Mouse (Mus musculus): ENCODE results near the gene Fggy.

DNA sequence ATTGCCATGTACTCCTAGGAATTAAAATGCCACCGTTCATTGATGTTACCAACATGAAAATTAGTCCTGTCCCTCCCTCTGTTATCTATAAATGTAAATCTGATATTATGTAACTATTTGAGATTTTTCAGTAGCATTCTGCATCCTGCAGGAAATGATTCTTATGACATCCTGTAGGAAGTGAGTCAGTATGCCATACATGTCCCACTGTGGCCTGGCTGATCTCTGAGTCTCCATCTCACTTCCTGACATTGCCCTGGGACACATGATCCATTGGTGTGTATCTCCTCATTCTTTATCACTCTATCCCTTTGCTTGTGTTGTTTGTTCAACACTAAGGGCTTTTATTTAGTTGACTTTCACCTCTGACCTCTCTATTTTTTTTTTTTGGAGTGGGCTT lies 110.3 kb downstream of the Fggy start:
- no peak for TF ChIP-seq CTCF (IDR thresholded peaks at IDR 0.05; ENCODE audit: borderline replicate concordance, insufficient read depth, low read depth, low read length)
- no peak for TF ChIP-seq POLR2A (IDR thresholded peaks at IDR 0.05; ENCODE audit: borderline replicate concordance, insufficient read depth, low read length)
